Mouse (Mus musculus) G1E-ER4 (cell line): Measurements from ENCODE around the gene Fiz1. TPM values are rescaled to one million over a fixed set of nuclear protein-coding genes. Genes with fewer than 3 reads are reported as not detected.

Experiments
- GATA1 ChIP-seq: IDR thresholded peaks from one replicate; pipeline ENCODE4 v1.8.0; 2012; ENCODE audit warnings: low read length, inconsistent platforms
- polyA plus RNA-seq: library from polyadenylated mRNA; stranded (reverse); fragments of >175 nt; gene quantifications from 2 replicates; pipeline ENCODE4 v1.2.3, GENCODE M21; 2012

Gene Fiz1
- polyA plus RNA-seq, 1 experiment: 91.3 TPM

GRCm38 (mm10) chr7:5047313-5047712 is 32.8 kb upstream of the Fiz1 start:
- TF ChIP-seq GATA1: no peak

- TF ChIP-seq GATA1: no peak
Measured at GRCm38 (mm10) chr7:5046112-5046511, 31.6 kb upstream of the Fiz1 start.

- no peak for TF ChIP-seq GATA1
Measured at GRCm38 (mm10) chr7:5044981-5045380, 30.5 kb upstream of the Fiz1 start.

- no peak for TF ChIP-seq GATA1
Measured at GRCm38 (mm10) chr7:5038940-5039339, 24.4 kb upstream of the Fiz1 start.

- TF ChIP-seq GATA1: no peak
Measured at GRCm38 (mm10) chr7:5038109-5038732, 23.7 kb upstream of the Fiz1 start, which contains the start of gene Zfp784. TSS of gene Zfp784 (minus strand) at chr7:5038446.

GRCm38 (mm10) chr7:5037467-5037866 is 23.0 kb upstream of the Fiz1 start:
- TF ChIP-seq GATA1: no peak

- no peak for TF ChIP-seq GATA1
Measured at GRCm38 (mm10) chr7:5037026-5037425, 22.5 kb upstream of the Fiz1 start.

- no peak for TF ChIP-seq GATA1
Measured at GRCm38 (mm10) chr7:5036136-5036535, 21.6 kb upstream of the Fiz1 start.

GRCm38 (mm10) chr7:5035628-5036027 is 21.1 kb upstream of the Fiz1 start:
- TF ChIP-seq GATA1: no peak

- no peak for TF ChIP-seq GATA1
Measured at GRCm38 (mm10) chr7:5033818-5034217, 19.3 kb upstream of the Fiz1 start, which contains the start of gene 4632433K11Rik. TSS of gene 4632433K11Rik (plus strand) at chr7:5034118.

GRCm38 (mm10) chr7:5031496-5031895 is 17.0 kb upstream of the Fiz1 start:
- TF ChIP-seq GATA1: no peak

GRCm38 (mm10) chr7:5030554-5031275 is 16.2 kb upstream of the Fiz1 start:
- TF ChIP-seq GATA1: no peak

- no peak for TF ChIP-seq GATA1
Measured at GRCm38 (mm10) chr7:5029946-5030345, 15.4 kb upstream of the Fiz1 start.

- no peak for TF ChIP-seq GATA1
Measured at GRCm38 (mm10) chr7:5029543-5029942, 15.0 kb upstream of the Fiz1 start.

- TF ChIP-seq GATA1: no peak
Measured at GRCm38 (mm10) chr7:5021197-5021596, 6.7 kb upstream of the Fiz1 start.

- no peak for TF ChIP-seq GATA1
Measured at GRCm38 (mm10) chr7:5020685-5021084, 6.2 kb upstream of the Fiz1 start.

- TF ChIP-seq GATA1: no peak
Measured at GRCm38 (mm10) chr7:5020000-5020681, 5.6 kb upstream of the Fiz1 start, which contains the start of the genes Zfp865 and Ccdc106. TSS of gene Zfp865 (plus strand) at chr7:5020376. TSS of gene Ccdc106 (plus strand) at chr7:5020553.
